Mouse (Mus musculus) embryonic facial prominence, embryonic 10.5 days (tissue): Measurements from ENCODE around the gene Olfr549. TPM values are rescaled to one million over a fixed set of nuclear protein-coding genes. Genes with fewer than 3 reads are reported as not detected.

Experiments
- polyA plus RNA-seq: library from polyadenylated mRNA; unstranded; fragments of >200 nt; fragmentation: Nextera tagmentation; extraction: Ambion mirVana; gene quantifications from 2 replicates; pipeline ENCODE4 v1.2.1, GENCODE M21; 2016

The Olfr549 gene
- polyA plus RNA-seq, 1 experiment from 2014 or later: not detected

Other genes with a start within 250 kb of the Olfr549 start
- 267 and 280 TPM in 2 replicates for gene Rrm1, start 108.2 kb upstream of the Olfr549 start, polyA plus RNA-seq
- gene Olfr543, start 68.2 kb upstream of the Olfr549 start, polyA plus RNA-seq: 0.55 and 0.58 TPM in 2 replicates
- 0.10 and 0.13 TPM in 2 replicates for gene Olfr544, start 61.6 kb upstream of the Olfr549 start, polyA plus RNA-seq
- gene Olfr545, start 50.3 kb upstream of the Olfr549 start, polyA plus RNA-seq: 0.05 and 0.24 TPM in 2 replicates
- not detected in 2 replicates for gene Olfr547, start 15.1 kb upstream of the Olfr549 start, polyA plus RNA-seq
- not detected in 2 replicates for gene Olfr548-ps1, start 9.0 kb upstream of the Olfr549 start, polyA plus RNA-seq
- 0.24 and 0.54 TPM in 2 replicates for gene Trim21, start 15.6 kb downstream of the Olfr549 start, polyA plus RNA-seq
- gene Olfr550, start 21.6 kb downstream of the Olfr549 start, polyA plus RNA-seq: not detected in 2 replicates
- gene Olfr551, start 42.0 kb downstream of the Olfr549 start, polyA plus RNA-seq: not detected in 2 replicates
- gene Olfr552, start 47.9 kb downstream of the Olfr549 start, polyA plus RNA-seq: not detected in 2 replicates
- gene Olfr553, start 68.3 kb downstream of the Olfr549 start, polyA plus RNA-seq: not detected in 2 replicates
- not detected in 2 replicates for gene Olfr554, start 88.6 kb downstream of the Olfr549 start, polyA plus RNA-seq
- gene Olfr555, start 109.0 kb downstream of the Olfr549 start, polyA plus RNA-seq: not detected in 2 replicates
- gene Olfr556, start 115.0 kb downstream of the Olfr549 start, polyA plus RNA-seq: not detected in 2 replicates
- gene Trim68, start 137.5 kb downstream of the Olfr549 start, polyA plus RNA-seq: 10.9 and 13.2 TPM in 2 replicates
- gene Olfr557, start 146.0 kb downstream of the Olfr549 start, polyA plus RNA-seq: not detected in 2 replicates
- gene Olfr558, start 152.3 kb downstream of the Olfr549 start, polyA plus RNA-seq: 0.09 TPM in 1 of 2 replicates, not detected in the other
- gene Olfr33, start 169.2 kb downstream of the Olfr549 start, polyA plus RNA-seq: not detected in 2 replicates
- gene Olfr559, start 177.6 kb downstream of the Olfr549 start, polyA plus RNA-seq: not detected in 2 replicates
- gene Olfr560, start 209.5 kb downstream of the Olfr549 start, polyA plus RNA-seq: not detected in 2 replicates
- not detected in 2 replicates for gene Olfr78, start 209.6 kb downstream of the Olfr549 start, polyA plus RNA-seq
- gene Olfr561, start 221.4 kb downstream of the Olfr549 start, polyA plus RNA-seq: not detected in 2 replicates